Mouse (Mus musculus) adrenal gland, adult (tissue): ENCODE results near the gene Rgr.
A peak's percentile ranks its signal among the peaks of the same experiment; 100 is the strongest.

Experiments used
- DNase-seq, 2 experiments: peaks; one replicate each; pipeline ENCODE4 v3.0.0; 2022 to 2023; ENCODE audit warnings: low spot score in 1 of 2; ENCODE audit not compliant: inconsistent age in 2 of 2

Gene Rgr

GRCm38 (mm10) chr14:37048914-37049410 lies at the start of gene Rgr:
Gene Rgr (minus strand): TSS chr14:37048964.
- DNase-seq: no peak

GRCm38 (mm10) chr14:37097956-37098530 lies 49.3 kb upstream of the Rgr start, which contains the start of gene Cdhr1:
Gene Cdhr1 (minus strand): TSS chr14:37098347.
- peak; percentile 7 to 39 for DNase-seq

GRCm38 (mm10) chr14:37095556-37095955 lies 46.8 kb upstream of the Rgr start:
- DNase-seq: no peak

- no peak for DNase-seq
These were observed 45.7 kb upstream of the Rgr start for GRCm38 (mm10) chr14:37094436-37094835.

GRCm38 (mm10) chr14:37083755-37084154 lies 35.0 kb upstream of the Rgr start:
- no peak for DNase-seq

GRCm38 (mm10) chr14:37080724-37081123 lies 32.0 kb upstream of the Rgr start:
- DNase-seq: no peak

GRCm38 (mm10) chr14:37068516-37068915 lies 19.8 kb upstream of the Rgr start:
- peak; percentile 38 to 79 for DNase-seq

- DNase-seq: no peak
These were observed 18.9 kb upstream of the Rgr start, which contains the start of gene Lrit2 for GRCm38 (mm10) chr14:37067629-37068028. Gene Lrit2 (plus strand): TSS chr14:37067929.

- no peak for DNase-seq
These were observed 17.9 kb upstream of the Rgr start for GRCm38 (mm10) chr14:37066636-37067035.

- no peak for DNase-seq
These were observed 16.1 kb upstream of the Rgr start for GRCm38 (mm10) chr14:37064849-37065248.

GRCm38 (mm10) chr14:37034432-37034831 lies 14.3 kb downstream of the Rgr start:
- no peak for DNase-seq

GRCm38 (mm10) chr14:37033241-37033640 lies 15.5 kb downstream of the Rgr start:
- DNase-seq: peak; percentile 69 to 91

- no peak for DNase-seq
These were observed 16.2 kb downstream of the Rgr start for GRCm38 (mm10) chr14:37032481-37033104.

GRCm38 (mm10) chr14:37028555-37028954 lies 20.2 kb downstream of the Rgr start:
- no peak for DNase-seq

- no peak for DNase-seq
These were observed 20.8 kb downstream of the Rgr start for GRCm38 (mm10) chr14:37027951-37028350.

GRCm38 (mm10) chr14:37027248-37027933 lies 21.4 kb downstream of the Rgr start:
- DNase-seq: no peak

GRCm38 (mm10) chr14:37015894-37016293 lies 32.9 kb downstream of the Rgr start:
- DNase-seq: peak in 1 of 2 experiments; percentile 57

GRCm38 (mm10) chr14:37013644-37014043 lies 35.1 kb downstream of the Rgr start:
- DNase-seq: no peak

GRCm38 (mm10) chr14:37009686-37010085 lies 39.1 kb downstream of the Rgr start:
- peak; percentile 56 to 68 for DNase-seq

GRCm38 (mm10) chr14:37006489-37006888 lies 42.3 kb downstream of the Rgr start:
- no peak for DNase-seq

- no peak for DNase-seq
These were observed 42.9 kb downstream of the Rgr start for GRCm38 (mm10) chr14:37005865-37006264.
